Mouse (Mus musculus): ENCODE data around the gene Ppm1d. TPM values are rescaled to one million over a fixed set of nuclear protein-coding genes. Genes with fewer than 3 reads are reported as not detected.

Ppm1d gene
- total RNA-seq (2015) (27.5 and 30.6 TPM in 2 replicates), total RNA-seq (2017) (13.2 and 14.0 TPM in 2 replicates)

DNA sequence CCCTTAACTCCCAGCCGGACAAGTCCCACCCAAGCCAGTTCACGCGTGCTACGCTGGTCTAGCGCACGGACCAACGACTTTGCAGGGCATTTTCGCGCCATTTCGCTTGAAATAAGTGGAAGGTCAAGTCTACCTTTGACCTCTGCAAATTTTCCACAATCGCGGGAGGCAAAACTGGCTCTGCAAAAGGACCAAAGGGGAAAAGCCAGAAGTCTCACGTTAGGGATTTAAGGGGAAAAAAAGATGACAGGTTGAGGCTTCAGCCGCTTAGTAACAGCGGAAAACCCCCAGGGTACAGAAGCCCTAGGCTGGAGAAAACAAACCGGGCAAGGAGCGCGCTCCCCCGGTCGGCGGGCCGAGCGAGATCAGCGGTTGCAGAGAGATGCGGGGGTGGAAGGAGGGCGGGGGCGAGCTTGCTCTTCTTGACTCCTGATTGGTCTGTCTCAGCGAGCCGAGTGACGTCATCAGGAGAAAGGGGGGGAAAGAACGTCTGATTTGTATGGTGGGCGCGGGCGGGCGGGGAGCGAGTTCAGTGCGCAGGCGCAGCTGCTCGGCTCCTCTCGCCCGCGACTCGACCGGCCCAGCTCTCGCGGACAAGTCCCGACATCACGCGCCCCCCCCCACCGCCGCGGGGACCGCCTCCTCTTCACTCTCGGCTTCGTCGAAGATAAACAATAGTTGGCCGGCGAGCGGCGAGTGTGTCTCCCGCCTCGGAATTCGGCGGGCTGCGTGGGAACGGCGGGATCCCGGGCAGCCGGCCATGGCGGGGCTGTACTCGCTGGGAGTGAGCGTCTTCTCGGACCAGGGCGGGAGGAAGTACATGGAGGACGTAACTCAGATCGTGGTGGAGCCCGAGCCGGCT lies at the start of gene Ppm1d:
Gene Ppm1d (plus strand): TSS at position 532 of the 862 bp plus-strand sequence.
- peak; percentile 85 for ATAC-seq (ENCODE audit: poor library complexity, severe bottlenecking)

DNA sequence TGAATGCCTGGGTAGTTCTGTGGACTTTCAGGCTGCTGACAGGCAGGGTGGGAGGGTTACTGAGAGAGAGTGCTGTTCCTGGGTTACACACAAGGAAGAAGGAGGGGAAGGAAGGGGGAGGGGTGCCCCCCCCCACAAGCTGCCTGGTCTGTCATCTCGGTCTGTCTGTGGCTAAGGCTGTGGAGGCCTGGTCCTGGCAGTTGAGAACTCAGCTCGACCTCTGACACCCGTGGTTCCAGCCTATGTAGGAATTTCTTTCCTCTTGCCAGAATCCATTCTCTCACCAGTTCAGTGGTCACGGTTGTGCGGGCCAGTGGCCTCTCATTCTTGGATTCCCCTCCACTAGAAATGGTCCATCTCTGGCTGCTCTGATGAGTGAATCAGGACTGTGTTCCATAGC lies 46.4 kb upstream of the Ppm1d start:
- no peak for ATAC-seq (ENCODE audit: poor library complexity, severe bottlenecking)

DNA sequence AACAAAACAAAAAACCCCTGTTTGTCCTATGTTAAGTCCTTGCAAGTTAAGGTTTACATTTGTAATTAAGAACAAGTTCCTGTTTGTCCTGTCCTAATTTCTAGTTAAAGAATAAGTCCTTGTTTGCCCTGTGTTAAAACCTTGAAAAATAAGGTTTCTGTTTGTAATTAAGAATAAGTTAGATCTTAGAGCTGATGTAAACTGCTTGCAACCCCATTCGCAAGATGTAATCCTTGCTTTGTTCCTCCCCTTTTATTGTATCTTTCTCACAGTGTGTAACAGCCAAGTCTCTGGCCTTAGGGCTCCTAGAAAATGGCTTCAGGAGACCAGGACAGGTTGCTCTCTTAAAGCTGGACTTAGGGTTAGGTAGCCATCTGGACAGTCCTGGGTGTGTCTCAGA lies 43.7 kb upstream of the Ppm1d start:
- ATAC-seq (ENCODE audit: poor library complexity, severe bottlenecking), result no peak

DNA sequence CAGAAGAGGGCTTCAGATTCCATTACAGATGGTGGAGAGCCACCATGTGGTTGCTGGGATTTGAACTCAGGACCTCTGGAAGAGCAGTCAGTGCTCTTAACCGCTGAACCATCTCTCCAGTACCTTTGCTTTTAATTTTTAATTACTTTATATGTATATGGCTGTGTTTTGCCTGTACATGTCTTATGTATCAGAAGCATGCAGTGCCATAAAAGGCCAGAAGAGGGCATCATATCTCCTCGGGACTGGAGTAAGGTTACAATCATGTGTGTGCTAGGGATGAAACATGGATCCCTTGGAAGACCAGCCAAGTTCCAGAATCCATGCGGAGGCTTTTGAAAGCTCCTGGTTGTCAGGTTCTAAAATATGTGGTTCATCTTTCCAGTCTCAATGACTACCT lies 40.4 kb upstream of the Ppm1d start:
- peak; percentile 76 for ATAC-seq (ENCODE audit: poor library complexity, severe bottlenecking)

DNA sequence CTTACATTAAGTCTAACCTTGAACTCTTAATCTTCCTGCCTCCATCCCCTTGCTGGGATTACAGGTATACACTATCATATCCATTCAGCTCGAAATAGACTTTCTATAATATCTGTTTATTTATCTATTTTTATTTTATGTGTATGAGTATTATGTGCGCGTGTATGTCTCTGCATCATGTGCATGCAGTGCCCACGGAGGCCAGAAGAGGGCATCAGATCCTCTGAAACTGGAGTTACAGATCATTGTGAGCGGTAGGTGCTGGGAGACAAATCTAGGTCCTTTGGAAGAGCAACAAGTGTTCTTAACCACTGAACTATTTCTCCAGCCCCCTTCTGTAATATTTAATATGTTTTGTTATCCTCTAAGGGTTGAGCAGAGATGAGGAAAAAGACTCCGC lies 37.7 kb upstream of the Ppm1d start:
- ATAC-seq (ENCODE audit: poor library complexity, severe bottlenecking), result no peak

DNA sequence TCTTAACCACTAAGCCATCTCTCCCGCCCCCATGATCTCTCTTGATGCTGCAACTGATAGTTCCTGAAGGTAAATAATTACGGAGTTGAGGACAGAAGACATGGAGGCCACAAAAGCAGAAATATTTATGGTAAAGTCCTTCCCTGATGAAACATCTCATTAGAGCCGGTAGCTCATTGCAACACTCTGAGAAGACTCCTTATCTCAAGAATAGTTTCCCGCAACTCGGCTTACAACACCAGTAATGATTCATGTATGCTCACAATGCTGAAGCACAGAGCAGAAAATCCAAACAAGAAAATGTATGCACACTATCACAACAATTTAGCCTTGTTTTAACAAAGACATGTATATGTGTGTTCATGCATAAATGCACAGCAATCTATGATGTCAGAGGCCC lies 35.9 kb upstream of the Ppm1d start:
- ATAC-seq (ENCODE audit: poor library complexity, severe bottlenecking), result no peak; the same call in 1 of the 2 replicates

DNA sequence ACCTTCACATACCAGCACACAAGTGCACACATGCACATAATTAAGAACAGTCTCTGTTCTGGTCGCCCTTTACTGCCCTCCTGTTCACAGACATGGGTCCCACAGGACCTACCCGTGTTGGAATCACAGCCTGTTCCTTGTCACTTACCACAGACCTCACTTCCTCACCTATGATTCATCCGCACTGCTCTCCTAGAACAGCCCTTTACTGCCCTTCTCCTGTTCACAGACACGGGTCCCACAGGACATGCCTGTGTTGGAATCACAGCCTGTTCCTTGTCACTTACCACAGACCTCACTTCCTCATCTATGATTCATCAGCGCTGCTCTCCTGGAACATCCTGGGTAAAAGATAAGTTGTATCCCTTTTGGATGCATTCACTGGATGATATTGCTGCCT lies 33.4 kb upstream of the Ppm1d start:
- ATAC-seq (ENCODE audit: poor library complexity, severe bottlenecking), result peak; percentile 47

DNA sequence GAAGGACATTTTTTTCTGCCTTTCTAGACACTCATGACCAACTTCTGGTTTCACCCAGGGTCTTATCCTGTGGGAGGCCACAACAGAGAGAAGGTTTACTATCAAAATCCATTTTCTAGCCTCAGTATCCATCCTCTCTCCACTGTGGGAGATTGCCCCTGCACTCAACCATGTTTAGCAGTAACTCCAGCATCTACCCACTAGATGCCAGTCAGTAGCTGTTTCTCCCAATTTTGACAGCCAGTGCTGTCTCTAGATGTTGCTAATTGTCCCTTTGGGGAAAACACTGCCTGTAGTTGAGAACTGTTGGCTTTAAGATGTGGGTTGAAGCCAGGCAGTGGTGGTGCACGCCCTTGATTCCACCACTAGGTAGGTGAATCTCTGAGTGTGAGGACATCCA lies 32.9 kb upstream of the Ppm1d start:
- ATAC-seq (ENCODE audit: poor library complexity, severe bottlenecking), result no peak

DNA sequence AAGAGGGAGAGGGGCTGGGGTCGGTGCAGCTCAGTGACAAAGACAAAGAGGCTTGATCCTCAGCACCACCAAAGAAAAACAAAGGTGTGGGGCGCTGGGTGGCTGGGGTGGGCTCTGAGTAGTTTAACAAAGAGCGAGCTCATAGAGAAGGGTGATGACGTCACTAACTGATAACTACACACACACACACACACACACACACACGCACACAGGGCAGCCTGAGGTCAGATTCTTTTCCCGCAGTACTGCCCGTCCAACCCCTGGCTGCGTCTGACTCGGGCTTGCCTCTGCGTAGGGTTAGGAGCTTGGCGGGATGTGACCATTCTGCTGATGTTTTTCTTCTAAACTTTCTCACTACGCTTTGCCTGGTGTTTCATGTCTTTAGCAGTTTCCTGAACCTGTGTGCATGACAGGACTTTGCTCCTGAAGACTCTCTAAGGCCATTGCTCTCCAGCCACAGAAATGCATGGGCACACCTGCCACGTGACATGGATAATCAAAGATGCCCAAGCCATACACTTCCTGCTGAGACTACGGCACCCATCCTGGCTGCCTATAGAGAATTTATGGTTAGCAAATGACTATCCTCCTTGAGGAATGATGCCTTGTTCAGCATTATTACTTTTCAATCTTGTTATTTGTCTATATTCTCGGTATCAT lies 29.7 kb upstream of the Ppm1d start:
- ATAC-seq (ENCODE audit: poor library complexity, severe bottlenecking), result no peak

DNA sequence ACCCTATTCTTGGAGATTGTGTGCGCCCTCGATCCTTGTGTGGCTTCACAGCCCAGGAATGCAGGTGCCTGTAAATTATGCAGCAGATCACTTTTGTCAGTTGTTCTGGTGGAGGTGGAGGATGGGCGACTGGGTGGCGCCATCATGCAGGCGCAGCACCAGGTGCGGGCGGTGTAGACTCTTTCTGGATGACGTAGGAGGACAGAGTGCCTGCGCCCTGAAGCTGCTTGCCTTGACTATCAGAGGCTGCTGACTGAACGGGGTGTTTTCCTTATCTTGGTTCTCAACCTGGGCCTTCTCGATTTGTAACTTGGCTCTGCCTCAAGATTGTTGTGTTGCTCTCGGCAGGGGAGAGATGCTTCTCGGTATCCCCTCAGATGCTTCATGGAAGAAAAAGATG lies 13.1 kb upstream of the Ppm1d start:
- ATAC-seq (ENCODE audit: poor library complexity, severe bottlenecking), result no peak

DNA sequence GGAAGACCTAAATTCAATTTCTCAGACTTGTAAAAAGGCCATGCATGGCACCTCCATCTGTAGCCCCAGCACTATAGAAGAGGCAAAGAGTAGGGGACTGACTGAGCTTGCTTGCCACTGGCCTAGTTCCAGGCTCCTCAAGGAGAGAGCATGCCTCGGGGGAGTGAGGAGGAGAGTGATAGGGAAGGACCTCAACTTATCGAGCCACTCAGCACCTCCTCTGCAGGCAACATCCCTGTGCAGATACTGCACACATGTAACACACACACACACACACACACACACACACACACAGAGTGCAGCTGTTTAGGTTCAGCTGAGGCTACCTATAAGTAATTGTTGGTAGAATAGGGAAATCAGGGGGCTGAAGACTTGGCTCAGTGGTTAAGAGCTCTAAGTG lies 11.2 kb upstream of the Ppm1d start:
- no peak for ATAC-seq (ENCODE audit: poor library complexity, severe bottlenecking)

DNA sequence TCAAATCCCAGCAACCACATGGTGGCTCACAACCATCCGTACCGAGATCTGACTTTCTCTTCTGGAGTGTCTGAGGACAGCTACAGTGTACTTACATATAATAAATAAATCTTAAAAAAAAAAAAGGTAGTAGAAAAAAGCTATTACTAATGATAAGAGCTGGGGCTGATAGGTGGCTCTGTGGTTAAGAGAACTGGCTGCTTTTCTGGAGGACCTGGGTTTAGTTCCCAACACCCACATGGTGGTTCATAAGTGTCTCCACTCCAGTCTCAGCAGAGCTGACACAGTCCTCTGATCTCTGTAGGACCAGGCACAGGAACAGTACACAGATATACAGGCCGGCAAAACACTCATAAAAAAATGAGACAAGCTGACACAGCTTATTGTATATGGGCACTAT lies 9.9 kb upstream of the Ppm1d start:
- no peak for ATAC-seq (ENCODE audit: poor library complexity, severe bottlenecking)

DNA sequence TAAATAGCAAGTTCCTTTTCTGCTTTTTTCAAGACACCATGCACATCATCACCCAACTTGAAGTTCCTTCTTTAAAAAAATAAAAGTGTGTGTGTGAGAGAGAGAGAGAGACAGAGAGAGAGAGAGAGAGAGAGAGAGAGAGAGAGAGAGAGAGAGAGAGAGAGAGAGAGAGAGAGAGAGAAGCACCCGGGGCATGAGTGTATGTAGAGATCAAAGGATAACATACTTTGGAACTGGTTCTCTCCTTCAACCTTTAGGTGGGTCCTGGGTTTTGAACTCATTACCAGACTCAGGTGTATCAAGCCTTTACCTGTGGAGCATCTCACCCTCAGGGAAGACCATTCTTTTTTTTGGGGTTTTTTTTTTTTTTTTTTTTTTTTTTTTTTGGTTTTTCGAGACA lies 9.2 kb upstream of the Ppm1d start:
- ATAC-seq (ENCODE audit: poor library complexity, severe bottlenecking), result no peak

DNA sequence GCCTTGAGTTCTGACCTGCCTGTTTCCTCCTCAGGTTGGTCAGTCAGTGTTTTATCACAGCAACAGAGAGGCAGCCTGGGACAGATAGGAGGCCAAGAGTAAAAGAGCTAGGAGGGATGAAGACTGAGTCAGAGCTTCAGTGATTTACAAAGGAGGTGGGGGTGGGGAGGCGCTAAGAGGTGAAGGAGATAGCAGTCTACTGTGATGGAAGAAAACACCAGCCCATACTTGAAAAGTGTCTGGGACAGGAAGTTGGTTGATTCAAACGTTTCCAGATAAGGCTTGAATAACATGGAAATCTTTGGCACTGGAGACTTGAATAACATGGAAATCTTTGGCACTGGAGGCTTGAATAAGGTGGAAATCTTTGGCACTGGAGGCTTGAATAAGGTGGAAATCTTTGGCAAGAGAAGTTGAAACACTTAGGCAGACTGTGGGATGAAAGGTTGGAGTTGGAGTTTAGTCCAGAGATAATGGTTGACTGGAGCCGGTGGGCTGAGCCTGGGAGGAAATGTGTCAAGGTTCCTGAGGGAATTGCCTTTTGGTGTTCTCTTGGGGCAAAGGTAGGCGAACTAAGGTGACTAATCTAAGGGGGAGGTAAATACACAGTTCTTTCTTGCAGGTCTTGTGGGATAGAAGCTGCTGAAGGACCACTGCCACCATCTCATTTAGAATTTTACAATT lies 4.3 kb upstream of the Ppm1d start:
- ATAC-seq (ENCODE audit: poor library complexity, severe bottlenecking), result no peak

DNA sequence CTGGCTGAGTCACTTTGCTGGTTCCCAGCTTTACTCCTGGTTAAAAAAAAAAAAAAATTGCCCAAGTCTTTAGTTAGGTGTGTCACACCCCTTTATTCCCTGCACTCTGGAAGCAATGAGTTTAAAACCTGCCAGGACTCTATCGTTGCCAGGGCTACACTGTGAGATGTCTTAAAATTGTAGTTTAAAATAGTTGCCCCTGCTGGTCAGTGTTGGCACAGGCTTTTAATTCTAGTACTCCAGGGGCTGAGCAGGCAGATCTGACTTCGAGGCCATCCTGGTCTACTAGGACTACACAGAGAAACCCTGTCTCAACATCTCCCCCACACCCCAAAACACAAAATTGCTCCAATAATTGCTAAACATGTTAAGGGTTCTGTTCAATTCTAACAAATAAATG lies 2.2 kb upstream of the Ppm1d start:
- ATAC-seq (ENCODE audit: poor library complexity, severe bottlenecking), result no peak

DNA sequence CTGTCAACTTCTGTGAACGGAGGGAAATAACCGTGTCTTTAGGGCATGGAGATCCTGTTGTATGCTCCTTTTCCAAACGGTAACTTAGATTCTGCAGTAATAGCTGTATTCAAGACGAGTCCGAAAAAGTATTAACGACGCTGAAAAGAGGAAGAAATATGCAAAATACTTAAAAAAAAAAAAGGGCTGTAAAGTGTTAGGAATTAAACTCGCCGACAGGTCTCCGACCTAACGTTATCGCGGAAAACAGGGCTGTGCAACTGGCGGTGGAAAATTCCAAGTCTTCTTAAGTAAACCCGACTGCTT lies 684 bp upstream of the Ppm1d start:
- ATAC-seq (ENCODE audit: poor library complexity, severe bottlenecking), result no peak

DNA sequence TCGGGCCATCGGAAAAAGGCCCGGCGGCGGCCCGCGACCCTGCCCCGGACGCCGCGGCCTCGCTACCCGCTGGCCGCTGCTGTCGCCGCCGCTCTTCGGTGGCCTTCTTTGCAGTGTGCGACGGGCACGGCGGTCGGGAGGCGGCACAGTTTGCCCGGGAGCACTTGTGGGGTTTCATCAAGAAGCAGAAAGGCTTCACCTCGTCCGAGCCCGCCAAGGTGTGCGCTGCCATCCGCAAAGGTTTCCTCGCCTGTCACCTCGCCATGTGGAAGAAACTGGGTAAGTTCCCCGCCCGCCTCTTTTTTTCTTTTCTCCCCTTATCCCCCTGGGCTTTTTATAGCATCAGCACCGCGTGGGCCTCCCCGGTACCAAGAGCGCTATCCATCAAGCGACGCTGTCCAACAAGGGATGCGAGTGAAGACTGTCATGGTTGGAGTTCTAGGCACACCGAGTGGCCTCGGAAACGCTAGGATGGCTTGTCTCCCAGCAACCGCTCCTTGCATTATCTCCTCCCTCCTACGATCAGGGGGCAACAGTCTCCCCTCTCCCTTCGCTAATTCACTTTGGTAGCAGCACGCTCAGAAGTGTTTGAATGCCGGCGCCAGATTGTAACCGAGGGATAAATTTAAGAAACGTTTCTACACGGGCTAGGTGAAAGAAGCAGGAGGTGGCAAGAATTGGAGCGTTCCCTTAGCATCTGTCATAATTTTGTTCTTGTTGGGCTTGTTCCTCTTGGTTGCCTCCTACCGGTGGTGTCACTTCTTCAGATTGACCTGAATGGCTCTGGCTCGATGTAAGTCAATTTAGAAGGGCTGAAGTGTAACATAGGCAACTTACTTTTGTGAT lies 824 bp downstream of the Ppm1d start:
- ATAC-seq (ENCODE audit: poor library complexity, severe bottlenecking), result peak; percentile 46

DNA sequence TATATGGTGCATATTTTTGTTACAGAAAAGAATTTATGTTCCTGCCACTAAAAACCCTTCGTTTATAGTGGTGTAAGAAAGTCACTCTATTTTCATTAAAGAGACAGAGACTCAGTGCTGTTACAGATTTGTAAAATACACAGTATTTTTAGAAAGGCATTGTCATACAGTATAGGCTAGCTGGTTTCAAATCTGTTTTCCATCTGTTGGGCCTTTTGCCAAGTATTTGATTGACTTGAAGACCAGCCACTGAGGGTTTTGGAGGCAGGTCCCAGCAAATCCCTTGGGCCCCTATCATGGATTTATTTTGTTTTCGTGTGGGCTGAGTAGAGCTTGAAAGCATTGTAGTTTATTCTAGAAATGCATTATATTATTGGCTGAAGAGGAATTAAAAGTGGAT lies 1.8 kb downstream of the Ppm1d start:
- no peak for ATAC-seq (ENCODE audit: poor library complexity, severe bottlenecking)

DNA sequence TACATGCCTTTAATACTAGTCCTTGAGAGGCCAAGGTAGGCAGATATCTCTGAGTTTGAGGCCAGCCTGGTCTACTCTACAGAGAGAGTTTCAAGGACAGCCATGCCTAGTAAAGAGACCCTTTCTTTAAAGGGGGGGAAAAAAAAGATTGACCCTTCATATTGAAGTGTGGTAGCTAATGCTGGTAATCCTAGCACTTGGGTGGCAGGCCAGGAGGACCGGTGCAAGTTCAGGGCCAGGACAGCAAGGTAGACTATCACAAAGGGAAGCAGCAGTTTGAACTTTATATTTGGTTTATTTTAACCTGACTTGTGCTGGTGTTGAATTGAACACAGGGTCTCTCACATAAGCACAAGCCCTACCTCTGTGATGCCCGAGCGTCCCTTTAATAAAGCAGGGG lies 2.3 kb downstream of the Ppm1d start:
- ATAC-seq (ENCODE audit: poor library complexity, severe bottlenecking), result no peak

DNA sequence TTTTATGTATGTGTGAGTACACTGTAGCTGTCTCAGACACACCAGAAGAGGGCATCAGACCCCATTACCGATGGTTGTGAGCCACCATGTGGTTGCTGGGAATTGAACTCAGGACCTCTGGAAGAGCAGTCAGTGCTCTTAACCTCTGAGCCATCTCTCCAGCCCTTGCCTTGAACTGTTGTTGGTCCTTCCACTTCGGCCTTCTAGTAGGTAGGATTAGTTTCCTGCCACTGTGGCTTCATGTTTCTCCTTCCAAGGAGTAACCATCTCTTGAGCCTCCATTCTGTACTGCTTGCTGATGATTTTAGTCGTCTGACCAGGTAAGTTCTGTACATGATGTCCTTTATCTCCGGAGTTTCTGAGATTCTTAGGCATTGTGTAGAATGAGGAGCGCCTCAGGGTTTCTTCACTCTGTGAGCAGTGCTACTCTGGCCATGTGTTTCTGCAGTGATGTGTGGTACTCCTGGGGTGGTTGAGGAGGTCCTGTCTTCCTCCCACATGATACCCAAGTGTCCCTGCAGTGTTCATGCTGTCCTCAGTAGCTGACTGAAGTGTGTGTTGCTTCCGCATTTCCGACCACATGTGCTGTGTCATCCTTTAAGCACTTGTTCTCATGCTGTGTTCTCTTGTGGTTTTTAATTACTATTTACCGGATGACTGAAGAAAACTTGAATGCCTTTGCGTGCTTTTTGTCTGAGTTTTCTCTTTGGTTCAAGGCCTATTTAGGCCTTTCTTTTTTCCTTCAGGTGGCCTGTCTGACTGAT lies 12.7 kb downstream of the Ppm1d start:
- ATAC-seq (ENCODE audit: poor library complexity, severe bottlenecking), result peak; percentile 100

Measured in megakaryocyte, adult 5-6 weeks (primary cell).